Mouse (Mus musculus): ENCODE data around the gene Il27ra. TPM values are rescaled to one million over a fixed set of nuclear protein-coding genes. Genes with fewer than 3 reads are reported as not detected.

The Il27ra gene
- polyA plus RNA-seq, 1 experiment = 0.07 TPM

- H3K79me2 ChIP-seq (ENCODE audit: control insufficient read depth, insufficient read depth) = no peaks in the 10 kb centered on the region
- no peak overlapping the region for H3K4me2 ChIP-seq (ENCODE audit: low read depth)
- H3K4me3 ChIP-seq = no peak overlapping the region
- H3K36me3 ChIP-seq (ENCODE audit: control insufficient read depth, insufficient read depth) = peaks cover 9% of the 10 kb centered on the region
- H3K27me3 ChIP-seq (ENCODE audit: control insufficient read depth, insufficient read depth, insufficient read length) = no peaks in the 10 kb centered on the region
- TF ChIP-seq CEBPB (IDR thresholded peaks at IDR 0.05; ENCODE audit: insufficient read depth, poor library complexity, severe bottlenecking) (no peak), POLR2A (IDR thresholded peaks at IDR 0.05; ENCODE audit: insufficient read length, low read depth) (no peak)
- no peak overlapping the region for H3ac ChIP-seq (ENCODE audit: control insufficient read depth, insufficient read length)
Measured at GRCm38 (mm10) chr8:84087156-84087555, 44.8 kb upstream of the Il27ra start.

- H3K27me3 ChIP-seq (ENCODE audit: control insufficient read depth, insufficient read depth, insufficient read length) = no peaks in the 10 kb centered on the region
- TF ChIP-seq MYOD1 (IDR thresholded peaks at IDR 0.05; ENCODE audit: control insufficient read depth in 1 of 3, insufficient read length in 2 of 3, low read depth in 2 of 3) (no peak), REST (IDR thresholded peaks at IDR 0.05; ENCODE audit: insufficient read depth, insufficient read length) (no peak), TCF12 (IDR thresholded peaks at IDR 0.05; ENCODE audit: insufficient read depth, poor library complexity, severe bottlenecking) (no peak), CEBPB (IDR thresholded peaks at IDR 0.05; ENCODE audit: insufficient read depth, poor library complexity, severe bottlenecking) (no peak), USF1 (IDR thresholded peaks at IDR 0.05; ENCODE audit: low read depth) (no peak), SRF (IDR thresholded peaks at IDR 0.05; ENCODE audit: control insufficient read depth, insufficient read length, low read depth) (no peak), MAX (IDR thresholded peaks at IDR 0.05; ENCODE audit: low read depth) (no peak), MYOG (IDR thresholded peaks at IDR 0.05; ENCODE audit: control insufficient read depth in 1 of 3, insufficient read depth in 1 of 3, insufficient read length in 2 of 3, low read depth in 2 of 3) (no peak), TCF3 (IDR thresholded peaks at IDR 0.05; ENCODE audit: insufficient read length, low read depth) (no peak), POLR2AphosphoS2 (IDR thresholded peaks at IDR 0.05; ENCODE audit: insufficient read length, low read depth) (no peak), E2F4 (IDR thresholded peaks at IDR 0.05; ENCODE audit: insufficient read depth) (no peak)
- H3ac ChIP-seq (ENCODE audit: control insufficient read depth, insufficient read length) = no peak overlapping the region
- H3K4me3 ChIP-seq = no peak overlapping the region
- no peaks in the 10 kb centered on the region for H3K79me2 ChIP-seq (ENCODE audit: control insufficient read depth, insufficient read depth)
- no peak overlapping the region for H3K4me2 ChIP-seq (ENCODE audit: low read depth)
- H3K36me3 ChIP-seq (ENCODE audit: control insufficient read depth, insufficient read depth) = peaks cover 13% of the 10 kb centered on the region
Measured at GRCm38 (mm10) chr8:84084341-84085115, 42.1 kb upstream of the Il27ra start.

GRCm38 (mm10) chr8:84083829-84084241, 41.4 kb upstream of the Il27ra start:
- no peak for TF ChIP-seq MAX (IDR thresholded peaks at IDR 0.05; ENCODE audit: low read depth)
- no peak for TF ChIP-seq USF1 (IDR thresholded peaks at IDR 0.05; ENCODE audit: low read depth)
- TF ChIP-seq SRF (IDR thresholded peaks at IDR 0.05; ENCODE audit: control insufficient read depth, insufficient read length, low read depth) = no peak
- TF ChIP-seq TCF3 (IDR thresholded peaks at IDR 0.05; ENCODE audit: insufficient read length, low read depth) = no peak
- TF ChIP-seq MYOG (IDR thresholded peaks at IDR 0.05; ENCODE audit: control insufficient read depth in 1 of 3, insufficient read depth in 1 of 3, insufficient read length in 2 of 3, low read depth in 2 of 3) = no peak
- no peak for TF ChIP-seq POLR2AphosphoS2 (IDR thresholded peaks at IDR 0.05; ENCODE audit: insufficient read length, low read depth)
- TF ChIP-seq CEBPB (IDR thresholded peaks at IDR 0.05; ENCODE audit: insufficient read depth, poor library complexity, severe bottlenecking) = no peak
- TF ChIP-seq E2F4 (IDR thresholded peaks at IDR 0.05; ENCODE audit: insufficient read depth) = no peak
- TF ChIP-seq TCF12 (IDR thresholded peaks at IDR 0.05; ENCODE audit: insufficient read depth, poor library complexity, severe bottlenecking) = no peak
- no peak for TF ChIP-seq POLR2A (IDR thresholded peaks at IDR 0.05; ENCODE audit: insufficient read length, low read depth)
- TF ChIP-seq MYOD1 (IDR thresholded peaks at IDR 0.05; ENCODE audit: control insufficient read depth in 1 of 3, insufficient read length in 2 of 3, low read depth in 2 of 3) = no peak
- TF ChIP-seq REST (IDR thresholded peaks at IDR 0.05; ENCODE audit: insufficient read depth, insufficient read length) = no peak
- Histone ChIP-seq H3K4me3 (no peak overlapping the region), H3K4me2 (ENCODE audit: low read depth) (no peak overlapping the region), H3K27me3 (ENCODE audit: control insufficient read depth, insufficient read depth, insufficient read length) (no peaks in the 10 kb centered on the region), H3K36me3 (ENCODE audit: control insufficient read depth, insufficient read depth) (peaks cover 13% of the 10 kb centered on the region), H3ac (ENCODE audit: control insufficient read depth, insufficient read length) (no peak overlapping the region), H3K79me2 (ENCODE audit: control insufficient read depth, insufficient read depth) (no peaks in the 10 kb centered on the region)

DNA sequence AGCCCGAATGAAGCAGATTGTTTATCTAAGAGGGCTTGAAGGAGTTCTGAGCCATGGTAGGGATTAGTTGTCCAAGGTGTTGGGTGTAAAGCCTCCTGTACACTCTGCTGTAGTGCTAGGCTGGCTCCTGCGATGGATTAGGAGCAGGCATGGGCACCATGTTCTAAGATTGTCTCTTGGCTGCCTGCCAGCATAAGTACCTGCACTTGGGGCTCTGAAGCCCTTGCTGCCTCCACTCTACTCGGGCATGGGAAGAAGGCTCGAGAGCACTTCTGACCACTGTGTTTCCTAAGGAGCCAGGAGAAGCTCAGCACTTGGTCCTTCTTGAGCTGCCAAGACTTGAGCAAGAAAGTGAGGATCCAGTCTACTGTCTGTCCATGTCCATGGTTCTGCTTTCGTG, 36.8 kb upstream of the Il27ra start:
- H3K36me3 ChIP-seq (ENCODE audit: control insufficient read depth, insufficient read depth) = peaks cover 13% of the 10 kb centered on the region
- no peak for TF ChIP-seq SRF (IDR thresholded peaks at IDR 0.05; ENCODE audit: control insufficient read depth, insufficient read length, low read depth)
- no peak overlapping the region for H3K4me3 ChIP-seq
- no peak overlapping the region for H3K4me2 ChIP-seq (ENCODE audit: low read depth)
- H3ac ChIP-seq (ENCODE audit: control insufficient read depth, insufficient read length) = no peak overlapping the region
- H3K79me2 ChIP-seq (ENCODE audit: control insufficient read depth, insufficient read depth) = no peaks in the 10 kb centered on the region
- no peaks in the 10 kb centered on the region for H3K27me3 ChIP-seq (ENCODE audit: control insufficient read depth, insufficient read depth, insufficient read length)

DNA sequence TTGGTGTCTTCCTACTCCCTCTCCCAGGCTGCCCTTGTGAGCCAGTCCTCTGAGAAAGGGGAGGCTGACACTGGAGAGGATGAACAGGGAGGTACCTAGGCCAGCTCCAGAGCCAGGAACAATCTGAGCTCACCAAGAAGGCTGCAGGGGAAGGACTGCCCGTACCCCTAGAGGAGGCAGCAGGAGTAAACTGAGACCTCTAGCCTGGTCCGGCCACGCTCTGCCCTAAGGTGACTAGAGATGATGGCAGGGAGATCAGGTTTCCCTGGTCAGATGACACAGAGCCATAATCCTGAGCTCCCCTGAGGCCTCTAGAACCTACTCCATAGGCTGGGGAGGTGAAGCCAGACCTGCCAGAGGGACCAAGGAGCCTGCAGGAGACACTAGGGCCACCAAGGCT, 34.5 kb upstream of the Il27ra start:
- no peak overlapping the region for H3ac ChIP-seq (ENCODE audit: control insufficient read depth, insufficient read length)
- H3K36me3 ChIP-seq (ENCODE audit: control insufficient read depth, insufficient read depth) = peaks cover 7% of the 10 kb centered on the region
- no peak overlapping the region for H3K4me3 ChIP-seq
- TF ChIP-seq CEBPB (IDR thresholded peaks at IDR 0.05; ENCODE audit: insufficient read depth, poor library complexity, severe bottlenecking) (no peak), MAX (IDR thresholded peaks at IDR 0.05; ENCODE audit: low read depth) (no peak), USF1 (IDR thresholded peaks at IDR 0.05; ENCODE audit: low read depth) (no peak), SRF (IDR thresholded peaks at IDR 0.05; ENCODE audit: control insufficient read depth, insufficient read length, low read depth) (no peak), MYOG (IDR thresholded peaks at IDR 0.05; ENCODE audit: control insufficient read depth in 1 of 3, insufficient read depth in 1 of 3, insufficient read length in 2 of 3, low read depth in 2 of 3) (no peak), TCF3 (IDR thresholded peaks at IDR 0.05; ENCODE audit: insufficient read length, low read depth) (no peak), POLR2AphosphoS2 (IDR thresholded peaks at IDR 0.05; ENCODE audit: insufficient read length, low read depth) (no peak), REST (IDR thresholded peaks at IDR 0.05; ENCODE audit: insufficient read depth, insufficient read length) (no peak), POLR2A (IDR thresholded peaks at IDR 0.05; ENCODE audit: insufficient read length, low read depth) (no peak), E2F4 (IDR thresholded peaks at IDR 0.05; ENCODE audit: insufficient read depth) (no peak), TCF12 (IDR thresholded peaks at IDR 0.05; ENCODE audit: insufficient read depth, poor library complexity, severe bottlenecking) (no peak), MYOD1 (IDR thresholded peaks at IDR 0.05; ENCODE audit: control insufficient read depth in 1 of 3, insufficient read length in 2 of 3, low read depth in 2 of 3) (no peak)
- H3K27me3 ChIP-seq (ENCODE audit: control insufficient read depth, insufficient read depth, insufficient read length) = no peaks in the 10 kb centered on the region
- H3K4me2 ChIP-seq (ENCODE audit: low read depth) = no peak overlapping the region
- H3K79me2 ChIP-seq (ENCODE audit: control insufficient read depth, insufficient read depth) = no peaks in the 10 kb centered on the region

All from myocyte (in vitro differentiated cells).